Mouse (Mus musculus) E14TG2a.4 (cell line): ENCODE results near the gene Taf6.

Experiments
- H3K27me3 ChIP-seq: 2 replicates; pipeline ENCODE4 v1.6.1; 2014; ENCODE audit warnings: low read length, control low read depth; ENCODE audit not compliant: insufficient read depth
- H3K36me3 ChIP-seq: 2 replicates; pipeline ENCODE4 v1.6.1; 2014; ENCODE audit warnings: low read length, control low read depth; ENCODE audit not compliant: insufficient read depth
- H3K4me1 ChIP-seq: replicated peaks from 2 replicates; pipeline ENCODE4 v1.6.1; 2014; ENCODE audit warnings: low read depth, low read length, control low read depth
- H3K4me3 ChIP-seq: replicated peaks from 2 replicates; pipeline ENCODE4 v1.5.1; 2014; ENCODE audit warnings: mild to moderate bottlenecking, low read length
- H3K9me3 ChIP-seq: 2 replicates; pipeline ENCODE4 v1.6.1; 2014; ENCODE audit warnings: low read length, control low read depth
- CTCF ChIP-seq: conservative IDR thresholded peaks from 2 replicates; pipeline ENCODE4 v1.5.1; 2014; ENCODE audit warnings: low read length
- NANOG ChIP-seq: IDR thresholded peaks from 2 replicates; pipeline ENCODE4 v1.6.1; 2014; ENCODE audit warnings: borderline replicate concordance, low read length, mixed read lengths
- POU5F1 ChIP-seq: IDR thresholded peaks from 2 replicates; pipeline ENCODE4 v1.6.1; 2014; ENCODE audit warnings: low read length, borderline replicate concordance

The Taf6 gene

DNA sequence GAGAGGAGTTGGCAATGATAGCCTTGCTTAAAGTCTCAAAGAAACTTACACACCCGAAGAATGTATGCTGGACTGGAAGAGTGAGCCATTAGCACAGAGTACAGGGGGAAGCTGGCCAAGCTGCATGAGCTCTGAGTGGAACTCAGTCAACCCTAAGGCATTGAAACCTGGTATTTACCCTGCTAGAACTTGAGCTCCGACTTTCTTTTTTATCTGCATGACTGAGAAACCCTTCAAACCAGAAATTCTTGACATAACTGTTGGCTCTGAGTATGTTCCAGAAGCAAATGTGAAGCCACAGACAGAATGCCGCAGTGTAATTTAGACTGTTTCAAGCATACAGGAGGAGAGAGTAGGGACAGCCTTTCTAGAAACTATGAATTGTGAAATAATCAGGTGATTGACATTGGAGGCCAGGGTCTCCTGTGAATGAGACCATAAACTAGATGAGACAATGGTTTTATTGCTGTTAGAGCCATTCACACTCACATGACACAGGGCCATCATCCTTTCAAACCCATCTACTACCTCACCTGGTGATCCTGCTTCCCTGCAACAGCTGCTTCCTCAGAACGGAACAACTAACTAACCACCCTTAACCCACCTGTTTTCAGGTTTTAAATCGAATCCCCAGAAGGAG is 54.7 kb downstream of the Taf6 start:
- no peaks in the 10 kb centered on the region for H3K9me3 ChIP-seq

More for the DNA sequence above, 54.7 kb downstream of the Taf6 start:
- Histone ChIP-seq H3K27me3 (no peaks in the 10 kb centered on the region), H3K4me3 (no peak overlapping the region), H3K4me1 (peaks cover 12% of the 10 kb centered on the region), H3K36me3 (peaks cover 74% of the 10 kb centered on the region)
- TF ChIP-seq NANOG (no peak), CTCF (no peak), POU5F1 (no peak)
